Mouse (Mus musculus): ENCODE results near the gene Ptpro.

DNA sequence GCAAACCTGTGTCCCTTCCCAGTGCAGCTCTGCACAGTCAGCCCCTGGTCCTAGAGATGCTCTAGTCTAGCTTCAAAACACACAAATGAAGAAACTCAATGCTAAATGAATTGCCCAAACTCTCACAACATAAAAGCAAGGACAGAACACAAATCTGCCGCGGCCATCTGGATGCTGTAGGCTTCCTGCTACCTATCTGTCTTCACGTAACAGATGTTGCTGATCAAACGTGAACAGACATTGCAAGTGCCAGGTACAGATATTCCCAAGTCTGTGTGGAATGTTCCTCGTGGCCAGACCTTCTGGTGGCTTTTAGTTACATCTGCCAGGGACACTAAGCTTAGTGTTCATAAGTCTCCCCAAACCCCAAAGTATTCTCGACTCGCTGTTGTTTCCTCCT is 29.9 kb downstream of the Ptpro start:
- TF ChIP-seq CTCF (conservative IDR thresholded peaks at IDR 0.05; ENCODE audit: low read length), result no peak
- no peak for TF ChIP-seq NANOG (IDR thresholded peaks at IDR 0.05; ENCODE audit: borderline replicate concordance, low read length)

All from E14TG2a.4 (cell line).